Mouse (Mus musculus) NIH3T3 (cell line): ENCODE measurements at regions not wholly inside any gene's neighbourhood (a gene's known extent, or its start where the extent isn't known, plus 50 kb on each side); places are given as distances from the start of the nearest gene placed in this dataset.

Experiments used
- DNase-seq: peaks from one replicate; pipeline ENCODE4 v3.0.0-alpha.2; 2012; ENCODE audit warnings: low read depth

GRCm38 (mm10) chr8:114052426-114052825, 80.9 kb upstream of the Nudt7 start:
- DNase-seq, result peak; percentile 27

- no peak for DNase-seq
Measured at GRCm38 (mm10) chr8:114063566-114063965, 69.8 kb upstream of the Nudt7 start.

GRCm38 (mm10) chr8:114072330-114072729, 61.0 kb upstream of the Nudt7 start:
- DNase-seq, result no peak

GRCm38 (mm10) chr8:114074122-114074521, 59.2 kb upstream of the Nudt7 start:
- peak; percentile 21 for DNase-seq

- no peak for DNase-seq
Measured at GRCm38 (mm10) chr8:114076701-114077100, 56.7 kb upstream of the Nudt7 start.

- DNase-seq, result peak; percentile 65
Measured at GRCm38 (mm10) chr8:114081049-114081756, 52.2 kb upstream of the Nudt7 start.

- DNase-seq, result no peak
Measured at GRCm38 (mm10) chr8:114081757-114082059, 51.6 kb upstream of the Nudt7 start.
